Mouse (Mus musculus) kidney, adult 9 months (tissue): ENCODE measurements around the gene Cerkl.

Source experiments
- DNase-seq: peaks from one replicate; pipeline ENCODE4 v3.0.0; 2022

Cerkl gene

DNA sequence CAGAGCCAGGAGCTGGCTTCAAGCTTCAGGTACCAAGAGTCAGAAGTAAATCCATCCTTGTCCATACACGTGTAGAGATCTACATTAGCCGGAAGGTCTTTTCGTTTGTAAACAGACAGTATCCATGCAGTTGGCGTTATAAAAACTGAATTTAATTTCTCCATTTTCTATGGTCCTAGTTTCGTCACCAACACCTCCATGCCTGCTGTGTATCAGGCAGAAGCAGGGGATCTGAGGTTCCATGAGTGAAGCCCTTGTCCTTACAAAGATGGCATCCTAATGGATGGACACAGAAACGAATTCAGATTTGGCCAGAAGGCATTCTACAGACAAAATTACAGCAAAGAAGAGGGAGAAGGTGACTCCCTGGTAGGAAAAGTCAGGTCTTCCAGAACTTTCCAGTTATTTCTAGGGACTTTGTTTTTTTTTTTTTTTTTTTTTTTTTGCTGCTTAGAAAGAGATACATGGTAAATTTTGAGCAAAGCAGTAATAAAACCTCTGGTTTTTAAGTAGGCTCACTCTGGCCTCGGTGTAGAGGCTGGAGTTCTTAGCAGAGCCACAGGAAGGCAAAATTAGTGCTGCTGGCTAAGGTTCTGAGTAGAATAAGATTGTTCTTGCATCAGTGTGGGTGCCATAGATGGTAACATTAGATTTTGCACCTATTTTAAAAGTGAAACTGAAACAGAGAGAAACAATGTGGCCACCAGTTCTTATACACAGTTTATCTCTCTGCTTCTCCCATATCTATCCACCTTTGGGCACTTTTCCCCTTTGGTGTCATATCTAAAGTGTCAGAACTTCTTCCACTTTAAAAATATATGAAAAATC lies 85.0 kb downstream of the Cerkl start:
- DNase-seq, result no peak

DNA sequence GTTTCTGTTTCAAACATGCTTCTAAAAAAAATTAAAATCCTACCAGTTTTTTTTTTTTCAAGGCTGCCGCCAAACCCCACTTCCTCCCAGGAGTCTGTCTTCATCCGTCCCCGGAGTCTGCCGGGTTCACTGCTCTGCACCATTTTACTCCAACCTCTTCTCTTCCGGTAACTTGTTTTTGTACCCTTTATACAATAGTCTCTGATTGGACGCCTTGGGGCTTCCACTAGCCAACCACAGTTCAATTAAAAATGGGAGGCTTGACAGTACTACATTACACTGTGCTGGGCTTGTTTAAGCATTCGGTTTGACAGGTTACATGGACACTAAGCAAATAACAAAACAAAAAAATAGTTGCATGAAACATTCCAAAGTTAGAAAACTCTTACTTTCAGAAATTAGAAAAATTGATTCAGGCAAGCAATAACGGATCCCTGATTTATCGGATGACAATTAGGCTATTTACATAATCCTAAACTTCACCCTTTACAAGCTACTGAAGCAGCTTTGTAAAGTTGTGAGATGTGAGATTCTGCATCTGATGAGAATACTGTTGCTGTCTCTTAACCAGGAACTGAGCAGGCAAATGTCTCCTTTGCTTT lies 85.8 kb downstream of the Cerkl start:
- DNase-seq, result peak; percentile 15

DNA sequence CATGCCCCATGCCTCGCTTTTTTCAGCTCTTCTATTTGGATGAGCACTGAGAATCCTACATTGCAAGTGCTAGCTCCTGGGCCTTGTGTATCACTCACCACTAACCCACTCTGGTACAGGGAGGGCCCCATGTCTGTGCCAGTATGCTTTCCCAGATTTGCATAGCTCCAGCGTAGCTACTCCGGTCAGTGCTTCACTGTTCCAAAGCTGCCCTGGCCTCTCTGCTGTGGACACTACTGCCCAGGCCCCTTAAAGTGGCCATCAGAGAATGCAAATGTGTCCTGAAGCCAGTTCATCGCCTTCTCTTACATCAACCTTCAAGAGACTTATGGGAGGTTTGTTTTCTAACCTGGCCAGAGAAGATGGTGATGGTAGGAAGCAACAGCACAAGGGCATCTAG lies 86.7 kb downstream of the Cerkl start:
- DNase-seq, result no peak

DNA sequence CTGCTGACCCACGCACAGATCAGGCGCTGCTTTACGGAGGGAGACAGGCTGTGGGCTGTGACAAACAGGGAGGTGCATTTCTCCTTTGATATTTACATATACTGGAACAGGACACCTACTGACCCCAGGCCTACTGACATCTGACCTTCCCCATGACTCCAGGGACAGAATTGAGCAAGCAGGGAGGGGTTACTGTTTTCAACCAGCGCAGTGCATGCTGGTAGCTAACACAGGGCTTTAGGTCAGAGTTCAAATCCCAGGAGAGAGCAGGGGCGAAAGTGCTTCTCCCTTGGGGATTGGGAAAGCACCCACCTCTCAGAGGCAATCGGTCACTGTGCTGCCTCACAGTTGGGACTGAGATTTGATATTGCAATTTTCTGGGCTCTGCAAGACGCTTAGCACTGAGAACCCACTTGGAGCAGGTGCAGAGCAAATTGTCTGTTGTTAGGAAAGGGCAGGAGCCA lies 87.5 kb downstream of the Cerkl start:
- DNase-seq, result no peak

DNA sequence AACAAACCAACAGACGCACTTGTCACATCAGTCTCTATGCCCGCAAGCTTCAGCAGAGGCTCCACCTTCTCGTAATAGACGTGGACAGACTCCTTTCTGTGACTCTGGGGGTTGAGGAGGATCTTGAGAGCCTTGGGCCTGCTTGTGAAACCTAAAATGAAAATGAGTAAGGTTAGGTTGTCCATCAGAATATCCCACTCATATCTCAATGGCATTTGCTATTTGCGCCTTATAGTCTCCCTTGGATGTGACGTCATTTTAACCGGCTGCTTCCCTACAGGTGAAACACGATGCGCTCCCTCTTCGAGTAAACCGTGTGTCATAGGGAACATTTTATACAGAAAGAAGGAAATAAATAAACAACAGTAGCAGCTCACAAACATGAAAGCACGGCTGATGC lies 87.9 kb downstream of the Cerkl start:
- DNase-seq, result no peak

DNA sequence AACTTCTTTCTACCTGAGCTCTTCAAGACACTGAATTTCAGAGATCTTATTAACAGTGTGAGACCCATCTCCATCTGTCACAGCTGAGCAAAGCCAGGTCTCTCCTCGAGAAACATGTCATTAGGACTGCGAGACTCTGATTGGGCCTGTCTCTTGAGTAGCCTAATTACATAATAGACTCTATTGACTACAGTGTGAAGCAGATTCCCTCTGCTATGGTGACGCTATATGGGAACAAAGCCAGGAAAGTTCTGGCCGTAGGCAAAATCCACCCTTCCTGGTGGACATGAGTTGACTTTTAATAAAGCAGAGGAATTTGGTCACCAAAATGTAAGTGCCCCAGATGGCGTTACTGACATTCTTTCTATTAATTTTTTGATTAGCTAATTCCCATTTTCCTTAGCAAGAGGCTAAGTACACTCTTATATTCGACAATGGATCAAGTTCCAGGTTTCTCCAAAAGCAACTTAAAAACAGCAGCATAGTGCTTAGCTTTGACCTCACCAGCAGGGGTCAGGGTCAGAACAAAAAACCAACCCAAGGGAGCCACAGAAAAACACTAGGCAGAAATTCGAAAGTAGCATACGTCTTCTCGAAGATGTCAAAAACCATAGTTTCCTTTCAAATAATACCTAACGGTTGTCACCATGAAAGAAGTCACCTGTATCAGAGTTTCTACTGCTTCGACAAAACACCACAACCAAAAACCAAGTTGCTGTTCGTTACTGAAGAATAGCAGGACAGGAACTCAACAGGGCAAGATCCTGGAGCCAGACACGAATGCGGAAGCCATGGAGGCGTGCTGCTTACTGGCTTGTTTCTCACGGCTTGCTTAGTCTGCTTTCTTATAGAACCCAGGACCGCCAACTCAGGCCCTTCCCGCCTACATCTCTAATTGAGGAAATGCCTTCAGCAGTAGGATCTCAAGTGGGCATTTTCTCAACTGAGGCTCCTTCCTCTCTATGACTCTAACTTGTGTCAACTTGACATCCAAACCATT lies 88.8 kb downstream of the Cerkl start:
- DNase-seq, result no peak

DNA sequence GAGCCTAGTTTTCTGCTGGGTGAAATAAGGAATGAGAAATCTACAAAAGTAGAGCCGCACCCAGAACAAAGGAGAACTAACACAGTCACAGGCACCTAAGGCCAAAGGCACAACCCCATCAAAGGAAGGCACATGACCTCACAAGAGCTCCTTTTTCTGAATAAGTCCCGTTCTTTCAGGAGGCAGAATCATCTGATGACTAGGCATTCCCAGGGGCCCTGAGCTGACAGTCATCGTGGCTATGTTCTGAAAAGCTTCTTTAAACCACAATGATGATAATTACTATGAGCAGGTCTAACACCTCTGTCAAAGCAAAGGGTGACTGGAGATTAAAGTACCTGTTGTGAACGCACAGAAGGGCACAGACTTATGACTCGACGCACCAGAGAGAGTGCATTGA lies 92.7 kb downstream of the Cerkl start:
- DNase-seq, result no peak

DNA sequence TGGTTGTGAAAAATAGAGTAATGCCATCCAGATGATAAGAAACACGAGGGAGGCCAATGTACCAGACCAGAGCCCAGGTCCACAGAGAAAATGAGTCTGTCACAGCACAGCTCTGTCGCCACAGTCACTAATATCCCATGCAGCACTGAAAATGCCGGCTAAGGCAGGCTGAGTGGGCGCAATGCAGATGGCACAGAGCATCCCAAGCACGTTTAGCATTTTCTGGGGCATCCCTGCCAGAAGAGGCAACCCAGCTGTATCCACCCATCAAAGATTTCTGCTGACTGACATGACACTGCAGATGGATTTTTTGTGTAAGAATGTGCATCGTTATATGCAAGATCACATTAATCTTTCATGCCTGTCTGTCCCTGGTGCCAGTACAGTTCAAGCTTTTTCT lies 94.6 kb downstream of the Cerkl start:
- DNase-seq, result no peak

DNA sequence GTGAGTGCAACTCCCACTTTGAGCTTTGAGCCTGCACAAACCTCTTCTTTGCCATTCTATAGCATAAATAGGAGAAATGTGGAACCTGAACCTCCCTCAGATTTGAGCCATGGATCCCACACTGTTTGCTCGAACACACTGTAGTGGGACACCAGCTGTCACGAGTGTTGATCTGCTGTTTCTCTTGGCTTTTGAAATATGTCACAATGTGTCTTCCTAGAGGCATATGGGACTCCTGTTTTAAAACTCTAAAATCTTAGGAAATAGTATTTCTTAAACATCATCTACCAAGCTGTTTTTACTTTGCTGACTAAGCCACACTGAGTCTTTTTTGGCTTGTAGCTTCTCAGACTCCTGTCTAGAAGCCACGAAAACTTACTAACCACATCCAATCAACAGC lies 98.8 kb downstream of the Cerkl start:
- DNase-seq, result no peak

DNA sequence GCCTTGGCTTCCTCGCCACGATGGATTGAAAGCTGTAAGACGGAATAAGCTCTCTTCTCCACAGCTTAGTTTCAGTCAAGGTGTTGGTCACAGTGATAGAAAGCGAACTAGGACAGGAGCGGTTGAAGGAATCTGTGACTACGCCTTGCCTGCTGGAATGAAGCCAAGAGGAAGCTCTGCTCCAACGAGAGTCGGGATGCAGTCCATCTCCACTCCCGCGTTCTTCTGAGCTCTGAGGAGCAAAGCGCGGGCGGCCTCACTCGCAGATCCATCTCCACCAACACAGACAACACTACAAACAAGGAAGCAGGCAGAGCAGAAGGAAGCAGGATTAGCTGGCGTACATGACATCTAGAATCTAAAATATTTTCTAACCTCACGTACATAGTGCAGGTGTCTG lies 101.8 kb downstream of the Cerkl start:
- DNase-seq, result no peak

DNA sequence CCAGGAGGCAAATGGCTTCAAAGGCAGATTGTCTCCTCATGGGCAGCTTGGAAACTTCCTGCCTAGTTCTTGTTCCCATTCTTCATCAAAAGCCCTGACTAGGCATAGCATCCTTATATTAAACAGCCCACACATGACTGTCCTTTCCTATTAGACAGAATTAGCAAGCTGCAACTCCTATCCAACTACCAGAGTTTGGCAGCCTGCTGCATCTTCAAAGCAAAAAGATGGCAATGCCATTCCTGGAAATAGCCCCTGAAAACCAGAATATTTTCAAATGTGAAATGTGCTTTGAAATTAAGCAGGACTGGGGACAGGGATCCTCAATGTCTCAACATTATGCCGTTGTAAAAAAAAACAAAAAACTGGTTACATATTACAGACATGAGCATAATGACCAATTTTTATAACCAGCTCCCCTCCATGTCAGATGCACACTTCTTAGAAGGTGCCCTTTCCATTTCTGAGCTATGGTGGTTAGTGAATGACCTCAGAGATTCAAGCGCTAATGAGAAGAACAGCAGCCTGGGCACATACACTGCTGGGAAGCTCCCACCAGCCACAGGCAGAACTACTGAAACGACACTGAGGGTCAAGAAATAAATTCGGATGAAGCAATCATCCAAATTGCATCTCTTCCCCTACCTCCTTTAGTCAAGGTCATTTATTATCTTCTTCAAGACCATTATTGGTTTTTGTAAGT lies 104.3 kb downstream of the Cerkl start:
- no peak for DNase-seq

DNA sequence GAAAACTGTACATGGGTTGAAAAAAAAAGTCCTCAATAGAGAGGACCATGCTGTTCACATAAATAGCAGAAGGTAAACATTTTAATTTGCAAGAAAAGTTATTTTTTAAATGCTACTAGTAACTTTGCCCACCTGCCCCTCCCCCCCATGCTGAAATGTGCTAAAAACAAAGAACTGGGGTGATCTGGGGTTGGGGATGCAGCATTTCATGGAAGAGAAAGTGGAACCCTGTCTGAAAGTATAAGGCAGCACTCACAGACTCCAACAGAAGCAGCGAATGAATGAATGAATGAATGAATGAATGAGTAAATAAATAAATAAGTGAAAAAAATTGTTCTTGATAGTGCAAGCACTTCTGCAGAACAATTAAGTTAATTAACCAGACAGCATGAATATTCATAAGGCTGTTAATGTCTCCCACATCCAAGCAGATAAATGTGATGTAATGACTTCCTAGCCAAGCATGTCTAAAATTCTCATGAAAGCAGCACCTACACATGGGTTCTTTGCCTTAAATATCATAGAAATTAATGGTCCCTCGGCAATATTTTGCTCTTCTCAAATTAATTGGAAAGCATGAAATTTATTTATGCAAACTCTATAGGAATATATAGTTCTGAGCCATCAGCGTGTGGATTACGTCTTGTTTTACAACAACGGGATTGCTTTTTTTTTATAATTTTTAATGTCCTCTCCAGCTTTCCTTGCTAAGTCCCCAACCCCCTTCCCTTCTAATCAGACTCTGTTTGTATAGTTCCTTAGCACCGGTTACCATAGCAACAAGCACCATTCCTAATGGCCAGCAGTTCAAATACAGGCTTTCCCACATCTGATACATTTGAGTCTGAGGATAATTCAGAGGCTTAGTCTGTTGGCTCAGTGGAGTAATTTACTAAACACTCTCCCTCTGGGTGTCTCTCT lies 105.1 kb downstream of the Cerkl start:
- no peak for DNase-seq

DNA sequence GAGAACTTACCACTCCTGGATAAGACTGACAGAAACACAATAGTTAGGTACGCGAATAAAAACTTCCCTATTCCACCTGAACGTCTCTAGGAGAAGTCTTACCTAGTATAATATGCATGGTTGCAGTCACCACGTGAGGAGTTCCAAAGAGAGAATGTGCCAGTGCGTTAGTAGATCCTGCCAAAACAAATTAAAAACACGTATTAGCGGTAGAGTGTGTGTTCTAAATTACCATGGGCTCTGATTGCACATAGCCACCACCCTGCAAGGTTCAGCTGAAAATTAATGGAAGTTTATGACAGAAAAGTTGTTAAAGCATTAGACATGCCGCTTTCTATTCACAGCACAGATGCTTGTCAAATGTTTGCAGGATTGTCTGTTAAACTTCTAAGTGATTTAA lies 113.5 kb downstream of the Cerkl start:
- no peak for DNase-seq

DNA sequence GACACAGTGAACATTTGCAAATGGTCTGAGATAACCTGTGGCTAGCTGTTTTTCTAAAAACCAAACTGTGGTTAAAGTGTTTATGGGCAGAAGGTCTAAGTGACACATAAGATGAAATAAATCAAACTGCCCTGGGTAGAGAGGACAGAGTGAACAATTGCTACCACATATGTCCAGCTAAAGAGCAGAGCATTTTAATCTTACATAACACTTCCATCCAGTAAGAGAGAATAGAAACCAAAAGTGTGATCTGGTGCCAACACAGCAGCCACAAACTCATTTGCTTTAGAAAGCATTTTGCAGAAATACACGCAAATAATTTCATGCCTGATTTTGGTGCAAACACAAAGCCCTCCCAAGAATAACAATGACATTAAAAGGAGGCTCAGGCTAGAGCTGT lies 117.6 kb downstream of the Cerkl start:
- DNase-seq, result no peak

DNA sequence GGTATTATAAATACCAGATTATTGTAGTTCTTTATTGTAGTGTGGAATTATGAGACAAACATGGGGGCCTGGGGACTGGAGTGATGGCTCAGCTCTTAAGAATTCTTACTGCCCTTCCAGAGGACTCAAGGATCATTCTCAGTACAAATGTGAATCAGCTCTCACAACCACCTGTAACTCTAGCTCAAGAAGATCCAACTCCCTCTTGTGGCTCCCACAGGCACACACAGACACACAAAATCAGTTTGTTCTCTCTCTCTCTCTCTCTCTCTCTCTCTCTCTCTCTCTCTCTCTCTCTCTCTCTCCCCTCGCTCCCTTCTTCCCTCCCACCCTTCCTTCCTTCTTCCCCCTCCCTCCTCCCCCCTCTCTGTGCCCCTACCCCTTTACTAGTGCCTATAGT lies 120.4 kb downstream of the Cerkl start:
- DNase-seq, result no peak

DNA sequence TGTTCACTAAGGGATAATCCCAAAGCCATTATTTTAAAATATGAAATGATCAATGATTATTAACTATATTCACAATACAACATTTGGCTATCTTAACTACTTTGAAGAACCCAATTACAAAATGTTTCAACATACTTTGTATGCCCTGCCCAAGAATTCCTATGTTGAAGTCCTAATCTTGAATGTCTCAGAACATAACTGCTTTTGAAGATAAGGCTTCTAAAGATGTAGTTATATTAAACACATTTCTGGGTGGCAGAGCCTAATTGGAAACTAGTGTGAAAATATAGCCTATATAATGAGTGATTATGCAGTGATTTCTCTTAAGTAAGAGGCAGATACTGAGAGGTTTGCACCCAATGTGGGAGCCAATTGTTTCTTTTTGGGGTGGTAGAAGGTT lies 121.9 kb downstream of the Cerkl start:
- DNase-seq, result no peak

DNA sequence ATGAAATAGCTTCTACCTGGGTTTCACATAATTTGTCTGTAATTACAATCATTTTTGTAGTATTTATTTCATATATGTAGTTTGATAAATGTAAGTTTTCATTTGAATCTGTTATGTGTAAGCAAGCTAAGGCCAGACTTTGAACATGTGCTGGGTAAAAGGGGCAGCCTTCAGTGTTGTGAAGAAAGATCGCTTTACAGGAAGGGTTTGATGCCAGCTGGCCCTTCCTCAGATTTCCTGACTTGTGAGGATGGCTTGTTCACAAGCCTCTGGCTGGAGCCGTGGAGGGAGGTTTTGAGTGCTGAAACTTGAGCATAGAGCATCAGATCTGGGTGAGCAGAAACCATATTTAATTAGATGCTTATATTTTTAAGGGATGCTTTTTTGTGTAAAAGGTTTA lies 128.5 kb downstream of the Cerkl start:
- no peak for DNase-seq

DNA sequence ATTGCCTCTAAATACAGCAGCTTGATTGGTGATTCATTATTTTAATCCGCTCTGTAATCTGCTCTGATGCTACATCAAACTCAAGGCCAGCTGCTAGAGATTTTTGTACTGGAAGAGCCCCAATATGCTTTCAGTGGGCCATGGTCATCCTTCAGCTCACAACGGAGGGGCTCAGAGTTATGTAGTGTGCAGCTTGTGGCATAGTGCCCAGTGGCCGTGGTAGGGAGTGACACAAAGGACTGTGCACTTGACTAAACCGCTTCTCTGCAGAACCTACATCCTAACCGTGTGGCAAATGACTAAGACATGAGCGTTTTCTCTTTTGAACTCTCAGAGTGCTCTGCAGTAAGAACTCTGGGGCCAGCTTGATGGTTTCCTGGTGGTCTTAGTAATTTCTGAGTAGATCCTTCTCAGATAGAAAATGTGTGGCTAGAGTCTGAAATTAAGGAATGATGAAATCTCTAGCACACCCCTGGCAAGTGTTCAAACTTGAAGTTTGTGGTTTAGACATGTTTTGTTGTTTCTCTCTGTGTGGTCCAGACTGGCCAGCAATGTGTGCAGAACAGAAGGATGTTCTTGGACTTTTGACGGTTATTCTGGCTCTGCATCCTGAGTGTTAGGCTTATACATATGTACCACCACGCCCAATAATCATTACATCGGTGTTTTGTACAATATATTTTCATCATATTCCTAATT lies 140.3 kb downstream of the Cerkl start:
- DNase-seq, result no peak

DNA sequence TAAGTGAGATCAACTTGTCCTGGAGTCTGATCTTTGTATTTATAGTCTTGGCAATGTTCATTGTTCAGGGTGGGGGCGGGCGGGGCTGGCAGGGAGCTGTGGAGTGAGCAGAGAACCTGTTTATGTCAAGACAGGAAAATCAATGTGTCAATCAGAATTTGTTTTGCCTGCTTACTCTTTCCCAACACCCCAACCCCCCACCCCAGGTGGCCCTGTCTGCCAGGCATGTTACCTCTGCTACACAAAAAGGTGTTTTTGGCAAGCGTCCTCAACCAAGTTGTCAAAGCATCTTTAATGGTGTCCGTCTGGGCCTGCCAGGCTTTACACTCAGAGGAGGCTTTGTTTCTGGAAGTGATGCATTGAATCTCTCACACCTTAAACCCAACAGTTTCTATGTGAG lies 141.5 kb downstream of the Cerkl start:
- DNase-seq, result no peak

DNA sequence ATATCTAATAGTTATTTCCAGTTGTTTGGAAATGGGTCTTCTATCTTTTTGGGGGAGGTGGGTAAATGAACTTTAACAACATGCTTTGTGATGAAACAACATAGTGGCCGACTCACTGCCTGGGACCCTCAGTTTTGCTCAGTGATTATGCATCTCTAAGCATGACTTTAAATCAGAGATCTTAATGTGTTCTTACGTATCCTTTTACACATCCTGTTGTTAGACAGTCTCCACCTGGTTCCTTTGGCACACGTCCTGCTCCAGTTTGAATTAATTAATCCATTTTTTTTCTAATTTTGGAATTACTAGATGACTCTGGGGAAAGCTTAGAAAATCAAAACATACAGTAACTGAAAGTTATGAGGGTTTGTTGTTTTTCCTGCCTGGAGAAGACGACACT lies 144.1 kb downstream of the Cerkl start:
- DNase-seq, result no peak
